Mouse (Mus musculus) lung, embryonic 16.5 days (tissue): ENCODE data around the gene Ykt6. TPM values are rescaled to one million over a fixed set of nuclear protein-coding genes. Genes with fewer than 3 reads are reported as not detected.

Experiments
- ATAC-seq: fragments of 200-750 bp; cut with Nextera tagmentation; 2 replicates; pipeline ENCODE4 v1.8.0; 2017; ENCODE audit warnings: low read depth, mild to moderate bottlenecking, moderate library complexity
- H3K27ac ChIP-seq: fragments of 300-500 bp; sonication (generic); 2 replicates; pipeline ENCODE4 v1.5.1; 2014; ENCODE audit warnings: mild to moderate bottlenecking, control low read depth, low read length
- H3K27me3 ChIP-seq: fragments of 300-500 bp; sonication (generic); 2 replicates; pipeline ENCODE4 v1.6.1; 2014; ENCODE audit warnings: low read depth, low read length, mixed read lengths; ENCODE audit not compliant: control insufficient read depth, insufficient read depth
- H3K36me3 ChIP-seq: fragments of 300-500 bp; sonication (generic); 2 replicates; pipeline ENCODE4 v1.6.1; 2014; ENCODE audit warnings: low read length; ENCODE audit not compliant: control insufficient read depth, insufficient read depth
- H3K4me1 ChIP-seq: fragments of 300-500 bp; sonication (generic); replicated peaks from 2 replicates; pipeline ENCODE4 v1.6.1; 2014; ENCODE audit warnings: low read length, mixed read lengths; ENCODE audit not compliant: control insufficient read depth, insufficient read depth
- H3K4me2 ChIP-seq: fragments of 300-500 bp; sonication (generic); 2 replicates; pipeline ENCODE4 v1.6.1; 2014; ENCODE audit warnings: low read depth, low read length, control low read depth
- H3K4me3 ChIP-seq: fragments of 300-500 bp; sonication (generic); 2 replicates; pipeline ENCODE4 v1.5.1; 2014; ENCODE audit warnings: mild to moderate bottlenecking, low read length, control low read depth
- H3K9ac ChIP-seq: fragments of 300-500 bp; sonication (generic); 2 replicates; pipeline ENCODE4 v1.6.1; 2014; ENCODE audit warnings: low read length, control low read depth
- H3K9me3 ChIP-seq: fragments of 300-500 bp; sonication (generic); 2 replicates; pipeline ENCODE4 v1.6.1; 2016; ENCODE audit warnings: low read length; ENCODE audit not compliant: control insufficient read depth
- WGBS: fragments of 180-500 bp; shearing (Covaris S2); extraction: QIAGEN DNeasy Blood & Tissue Kit; methylation state at CpG from one replicate; pipeline ENCODE4 v1.1.7; 2014; 5-methylcytosine and 5-hydroxymethylcytosine counted together
- polyA plus RNA-seq: library from polyadenylated mRNA; unstranded; fragments of >200 nt; fragmentation: Nextera tagmentation; extraction: Ambion mirVana; gene quantifications from 2 replicates; pipeline ENCODE4 v1.2.1, GENCODE M21; 2015

Ykt6 gene
- polyA plus RNA-seq, 1 experiment from 2014 or later: 52.3 TPM

DNA sequence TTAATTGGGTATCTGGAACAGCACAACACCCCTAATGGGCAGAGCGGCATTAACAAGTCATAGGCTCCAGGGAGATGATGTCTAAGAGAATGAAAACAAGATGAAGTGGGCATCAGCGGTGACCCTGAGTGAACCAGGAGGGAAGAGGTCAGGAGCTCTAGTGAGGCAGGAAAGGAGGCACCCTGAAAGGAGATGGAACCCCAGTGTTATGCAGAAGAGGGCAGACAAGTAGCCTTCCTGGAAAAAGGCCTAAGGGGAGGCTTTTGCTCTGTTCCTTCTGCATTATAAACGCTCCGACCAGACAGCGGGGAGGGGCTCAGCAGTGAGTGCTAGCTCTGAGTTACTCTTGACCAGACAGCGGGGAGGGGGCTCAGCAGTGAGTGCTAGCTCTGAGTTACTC lies 12.5 kb upstream of the Ykt6 start:
- no peak for ATAC-seq
- H3K27me3 ChIP-seq: no peaks in the 10 kb centered on the region
- H3K4me1 ChIP-seq: peaks cover 2% of the 10 kb centered on the region; the same call in 1 of the 2 replicates
- no peaks in the 10 kb centered on the region for H3K9me3 ChIP-seq
- no peak overlapping the region for H3K9ac ChIP-seq
- H3K4me2 ChIP-seq: no peak overlapping the region
- H3K36me3 ChIP-seq: no peaks in the 10 kb centered on the region
- no peak overlapping the region for H3K27ac ChIP-seq
- H3K4me3 ChIP-seq: no peak overlapping the region
- WGBS: 71% methylated on average over 6 of the region's 6 CpGs

DNA sequence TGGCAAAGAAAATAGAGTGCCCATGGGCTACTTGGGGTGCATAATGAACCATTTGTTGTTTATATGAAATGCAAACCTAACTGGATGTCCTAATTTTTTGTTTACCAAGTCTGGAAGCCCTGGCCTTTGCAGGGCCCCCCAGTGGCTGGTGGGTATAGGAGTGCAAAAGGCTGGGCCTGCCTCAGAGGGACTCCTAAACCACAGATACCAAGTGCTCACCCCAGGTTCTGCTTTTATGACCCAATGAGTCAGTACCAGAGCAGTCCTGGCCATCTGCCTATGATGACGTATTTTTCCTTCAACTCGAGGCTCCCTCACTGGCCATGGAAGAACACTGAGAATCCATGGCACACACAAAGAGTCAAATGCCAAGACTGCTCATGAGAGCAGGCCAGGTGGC lies 10.4 kb upstream of the Ykt6 start:
- no peak for ATAC-seq
- no peaks in the 10 kb centered on the region for H3K27me3 ChIP-seq

DNA sequence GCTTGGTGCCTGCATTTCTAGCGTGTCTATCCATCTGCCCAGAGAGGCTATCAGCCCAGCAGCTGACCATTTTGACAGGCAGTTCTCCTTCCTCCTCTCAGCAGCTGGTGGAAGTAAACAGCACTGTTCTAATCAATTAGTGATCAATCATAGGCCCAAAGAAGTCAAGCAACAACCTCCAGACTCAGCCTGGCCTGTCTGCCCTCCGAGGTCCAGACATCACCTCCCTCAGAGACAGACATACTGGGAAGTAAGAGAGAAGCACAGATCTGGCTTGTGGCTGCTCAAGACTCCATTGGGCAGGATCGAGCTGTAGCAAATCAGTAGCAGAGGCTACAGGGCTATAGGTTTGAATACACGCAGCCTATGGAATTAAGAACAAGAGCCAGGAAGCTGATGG lies 7.7 kb upstream of the Ykt6 start:
- H3K27me3 ChIP-seq: no peaks in the 10 kb centered on the region
- 18% methylated on average over 4 of the region's 4 CpGs for WGBS
- H3K27ac ChIP-seq: no peak overlapping the region
- ATAC-seq: no peak
- H3K36me3 ChIP-seq: no peaks in the 10 kb centered on the region
- H3K9ac ChIP-seq: 0 out of 2 replicates have a peak overlapping the region, but pooled peaks have one; percentile 8
- H3K4me2 ChIP-seq: no peak overlapping the region
- no peak overlapping the region for H3K4me3 ChIP-seq
- no peaks in the 10 kb centered on the region for H3K9me3 ChIP-seq
- peaks cover 11% of the 10 kb centered on the region for H3K4me1 ChIP-seq

More for the DNA sequence above, 10.4 kb upstream of the Ykt6 start:
- WGBS: 59% methylated on average over 2 of the region's 2 CpGs
- no peaks in the 10 kb centered on the region for H3K9me3 ChIP-seq
- H3K4me3 ChIP-seq: no peak overlapping the region
- no peak overlapping the region for H3K27ac ChIP-seq
- no peak overlapping the region for H3K9ac ChIP-seq
- peaks cover 9% of the 10 kb centered on the region for H3K4me1 ChIP-seq
- no peak overlapping the region for H3K4me2 ChIP-seq
- H3K36me3 ChIP-seq: no peaks in the 10 kb centered on the region

DNA sequence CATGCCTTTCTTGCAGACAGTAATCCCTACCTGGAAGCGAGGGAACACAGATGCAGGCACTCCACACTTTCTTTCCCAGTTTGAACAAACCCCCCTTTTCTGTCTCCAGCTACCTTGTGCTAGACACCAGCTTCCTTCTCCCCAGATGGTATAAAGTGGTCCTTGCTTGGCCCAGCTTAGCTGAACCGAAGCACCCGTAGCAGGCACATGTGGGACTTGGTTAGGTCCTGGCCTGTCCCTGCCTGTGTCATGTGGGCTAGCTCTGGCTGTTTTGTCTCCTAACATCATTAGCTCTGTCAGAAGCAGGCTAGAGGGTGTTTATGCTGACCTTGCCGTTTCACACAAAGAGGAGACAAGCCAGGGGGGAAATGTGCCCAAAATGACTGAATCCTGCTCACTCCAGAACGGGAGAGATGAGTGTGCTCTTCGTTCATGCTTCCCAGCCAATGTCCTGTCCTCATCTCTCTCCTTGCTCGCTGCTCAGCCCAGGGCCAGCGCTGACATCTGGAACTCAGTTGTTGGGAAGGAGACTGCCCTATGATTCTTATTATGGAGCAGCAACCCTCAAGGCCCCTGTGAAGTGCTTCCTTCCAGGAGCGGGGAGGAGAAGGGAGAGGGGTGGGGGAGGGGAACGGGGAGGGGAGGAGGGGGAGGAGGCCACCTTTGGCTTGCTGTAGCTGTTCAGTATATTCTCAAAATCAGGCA lies 6.8 kb upstream of the Ykt6 start:
- no peak overlapping the region for H3K4me2 ChIP-seq
- H3K9ac ChIP-seq: no peak overlapping the region
- peaks cover 11% of the 10 kb centered on the region for H3K4me1 ChIP-seq
- no peak overlapping the region for H3K27ac ChIP-seq
- H3K9me3 ChIP-seq: no peaks in the 10 kb centered on the region
- ATAC-seq: 0 out of 2 replicates have a peak, but pooled peaks have one; percentile 15
- H3K36me3 ChIP-seq: no peaks in the 10 kb centered on the region
- H3K4me3 ChIP-seq: no peak overlapping the region
- WGBS: 35% methylated on average over 10 of the region's 10 CpGs
- H3K27me3 ChIP-seq: no peaks in the 10 kb centered on the region

DNA sequence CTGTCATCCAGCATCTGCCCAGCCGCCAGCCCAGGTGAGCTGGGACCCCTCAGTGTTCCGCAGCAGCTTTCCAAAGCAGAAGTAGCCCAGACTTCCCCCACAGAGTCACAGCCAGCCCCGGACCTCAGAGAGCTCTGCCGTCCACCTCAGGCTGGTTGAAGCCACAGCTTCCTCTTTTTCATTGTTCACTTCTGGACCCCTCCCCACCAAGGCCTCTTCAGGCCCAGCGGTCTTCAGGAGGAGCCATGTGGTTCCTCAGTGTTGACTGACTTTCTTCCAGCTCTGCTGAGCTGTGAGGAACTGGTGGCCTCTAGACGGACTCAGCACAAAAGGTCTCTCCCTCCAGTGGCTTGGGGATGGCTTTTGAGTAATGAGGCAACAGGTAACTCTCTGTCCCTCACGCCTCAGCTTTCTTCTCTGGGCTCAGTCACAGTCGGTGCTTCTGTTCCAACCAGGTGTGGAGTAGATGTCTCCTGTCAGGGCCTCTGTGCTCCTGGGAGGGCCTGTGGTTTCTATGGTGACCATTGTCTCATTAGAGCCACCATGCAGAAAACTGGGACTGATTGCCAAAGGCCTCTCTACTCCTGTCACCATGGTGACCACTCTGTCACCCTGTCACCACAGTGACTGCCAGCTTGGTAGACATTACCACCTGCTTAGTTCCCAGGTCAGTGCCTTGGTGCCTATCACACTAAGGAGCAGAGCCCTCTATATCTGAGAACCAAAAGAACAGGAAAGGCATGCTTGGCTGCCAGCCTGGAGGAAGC lies 5.7 kb upstream of the Ykt6 start, which contains the start of gene Gck:
Gene Gck (minus strand): TSS at position 496 of the 767 bp plus-strand sequence.
- H3K4me3 ChIP-seq: no peak within 1 kb of the TSS
- peaks cover 11% of the 10 kb centered on the region for H3K4me1 ChIP-seq
- H3K36me3 ChIP-seq: no peaks in the 10 kb centered on the region
- no peaks in the 10 kb centered on the region for H3K9me3 ChIP-seq
- ATAC-seq: peak; percentile 53; the same call in 1 of the 2 replicates
- H3K27me3 ChIP-seq: no peaks in the 10 kb centered on the region
- H3K27ac ChIP-seq: 0 out of 2 replicates have a peak within 1 kb of the TSS, but pooled peaks have one; percentile 10
- H3K4me2 ChIP-seq: no peak within 1 kb of the TSS
- no peak within 1 kb of the TSS for H3K9ac ChIP-seq
- 54% methylated on average over 8 of the region's 8 CpGs for WGBS

DNA sequence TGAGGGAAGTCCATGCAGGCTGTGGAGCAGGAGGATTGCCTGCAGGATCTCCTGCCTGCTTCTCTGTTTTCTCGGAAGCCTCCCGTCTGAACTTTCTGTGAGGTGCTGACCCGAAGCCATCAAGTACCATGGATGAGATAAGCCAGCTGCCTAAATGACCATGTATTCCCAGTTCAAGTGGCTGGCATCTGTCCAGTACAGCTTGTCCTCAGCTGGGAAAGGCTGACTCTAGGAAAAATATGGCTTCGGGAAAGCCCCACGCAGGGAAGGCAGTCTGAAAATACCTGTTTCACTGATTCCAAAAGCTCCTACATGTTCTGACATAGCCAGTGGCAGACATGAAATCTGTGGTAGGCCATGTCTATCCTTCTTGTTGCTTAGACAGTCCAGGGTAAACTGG lies 3.0 kb upstream of the Ykt6 start:
- H3K4me2 ChIP-seq: no peak overlapping the region
- no peaks in the 10 kb centered on the region for H3K9me3 ChIP-seq
- WGBS: 21% methylated on average over 5 of the region's 5 CpGs
- no peak for ATAC-seq
- no peaks in the 10 kb centered on the region for H3K27me3 ChIP-seq
- peak overlapping the region; percentile 1; the same call in 1 of the 2 replicates for H3K9ac ChIP-seq
- H3K4me3 ChIP-seq: no peak overlapping the region
- H3K4me1 ChIP-seq: peaks cover 20% of the 10 kb centered on the region
- no peaks in the 10 kb centered on the region for H3K36me3 ChIP-seq
- no peak overlapping the region for H3K27ac ChIP-seq

DNA sequence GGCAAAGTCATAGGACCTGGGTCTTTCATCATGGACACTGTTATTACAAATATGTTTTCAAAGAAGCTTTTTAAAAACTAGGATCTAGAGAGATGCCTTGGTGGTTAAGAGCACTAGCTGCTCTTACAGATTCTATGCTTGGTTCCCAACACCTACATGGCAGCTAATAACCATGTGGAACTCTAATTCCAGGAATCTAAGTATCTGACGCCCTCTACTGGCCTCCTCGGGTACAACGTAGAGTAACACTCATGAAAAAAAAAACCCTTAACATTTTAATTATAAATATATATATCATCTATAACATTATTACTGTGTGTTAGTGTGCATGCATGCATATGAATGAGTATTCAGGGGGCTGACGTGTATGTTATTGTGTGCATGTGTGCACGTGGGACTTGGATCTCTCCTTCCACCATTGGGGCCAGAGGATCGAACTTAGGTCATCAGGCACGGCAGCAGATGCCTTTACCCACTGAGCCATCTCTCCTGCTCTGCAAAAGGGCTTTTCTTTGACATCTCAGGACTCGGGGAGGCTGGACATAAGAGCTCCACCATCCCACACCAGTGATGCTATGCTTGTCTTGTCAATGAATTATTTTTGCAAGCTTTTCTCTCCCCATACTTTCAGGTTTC lies 2.2 kb upstream of the Ykt6 start:
- Histone ChIP-seq H3K27ac (no peak overlapping the region), H3K27me3 (no peaks in the 10 kb centered on the region), H3K4me1 (peaks cover 15% of the 10 kb centered on the region), H3K4me3 (no peak overlapping the region), H3K9ac (no peak overlapping the region), H3K9me3 (no peaks in the 10 kb centered on the region), H3K36me3 (no peaks in the 10 kb centered on the region), H3K4me2 (no peak overlapping the region)
- WGBS: 34% methylated on average over 8 of the region's 8 CpGs
- ATAC-seq: no peak

DNA sequence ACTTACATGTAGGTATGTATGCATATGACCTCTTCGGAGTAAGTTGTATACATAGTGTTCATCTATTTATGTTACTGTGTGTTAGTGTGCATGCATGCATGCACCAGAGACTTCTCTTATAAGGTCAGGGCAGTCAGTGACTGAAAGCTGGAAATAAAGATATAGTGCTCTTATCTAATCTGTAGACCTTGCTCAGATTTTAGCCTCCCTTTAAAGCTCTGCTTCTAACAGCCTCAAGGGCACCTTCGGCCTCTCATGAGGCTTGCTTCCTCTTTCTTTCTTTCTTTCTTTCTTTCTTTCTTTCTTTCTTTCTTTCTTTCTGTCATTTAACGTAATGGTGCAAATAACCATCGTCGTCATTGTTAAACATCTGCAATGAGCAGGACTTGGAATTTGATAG lies 1.1 kb upstream of the Ykt6 start:
- no peak overlapping the region for H3K9ac ChIP-seq
- H3K4me1 ChIP-seq: peaks cover 11% of the 10 kb centered on the region
- no peaks in the 10 kb centered on the region for H3K9me3 ChIP-seq
- no peaks in the 10 kb centered on the region for H3K27me3 ChIP-seq
- H3K36me3 ChIP-seq: no peaks in the 10 kb centered on the region; the same call in 1 of the 2 replicates
- H3K27ac ChIP-seq: no peak overlapping the region; the same call in 1 of the 2 replicates
- no peak overlapping the region; the same call in 1 of the 2 replicates for H3K4me2 ChIP-seq
- WGBS: 69% methylated on average over 5 of the region's 5 CpGs
- no peak for ATAC-seq
- H3K4me3 ChIP-seq: no peak overlapping the region

DNA sequence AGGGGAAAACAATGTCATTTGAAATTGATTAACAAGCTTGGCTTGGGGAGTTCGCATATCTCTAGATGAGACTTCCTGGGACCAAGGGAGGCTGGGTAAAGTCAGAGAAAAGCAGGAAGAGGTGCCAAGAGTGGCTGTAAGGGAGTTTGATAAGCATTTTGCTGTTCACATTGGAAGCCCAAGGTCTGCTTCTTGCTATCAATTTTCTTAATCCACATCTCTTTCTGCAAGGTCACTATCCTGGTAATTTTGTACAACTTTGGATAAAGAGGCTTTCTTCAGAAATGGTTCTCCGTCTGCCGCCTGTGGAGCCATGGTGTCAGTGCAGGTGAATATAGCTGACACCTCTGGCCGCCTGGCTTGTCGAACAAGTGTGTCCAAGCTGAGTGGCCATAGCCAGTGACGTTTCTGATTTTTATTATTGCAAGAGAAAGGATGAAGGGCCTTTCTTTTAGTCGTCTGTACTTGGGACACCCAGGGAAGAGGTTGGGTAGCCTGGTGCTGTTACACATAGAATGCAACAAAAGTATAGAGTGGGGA lies 458 bp upstream of the Ykt6 start:
- H3K36me3 ChIP-seq: no peaks in the 10 kb centered on the region; the same call in none of the 2 replicates
- peaks cover 11% of the 10 kb centered on the region for H3K4me1 ChIP-seq
- WGBS: 4% methylated on average over 7 of the region's 7 CpGs
- H3K9me3 ChIP-seq: no peaks in the 10 kb centered on the region
- no peaks in the 10 kb centered on the region for H3K27me3 ChIP-seq
- H3K4me2 ChIP-seq: peak overlapping the region; percentile 82
- peak overlapping the region; percentile 95 for H3K27ac ChIP-seq
- H3K9ac ChIP-seq: peak overlapping the region; percentile 92
- ATAC-seq: peak; percentile 58
- peak overlapping the region; percentile 93 for H3K4me3 ChIP-seq
